Mouse (Mus musculus): Measurements from ENCODE around the gene Klk13. TPM values are rescaled to one million over a fixed set of nuclear protein-coding genes. Genes with fewer than 3 reads are reported as not detected.

Gene Klk13
- polyA plus RNA-seq (2012) = not detected in 2 replicates

- no peak for TF ChIP-seq GATA1 (IDR thresholded peaks at IDR 0.05; ENCODE audit: low read length)
These were observed at the start of gene Klk13 for GRCm38 (mm10) chr7:43712267-43712666. Gene Klk13 (plus strand): TSS chr7:43712567.

GRCm38 (mm10) chr7:43662804-43663203 lies 49.6 kb upstream of the Klk13 start:
- TF ChIP-seq GATA1 (IDR thresholded peaks at IDR 0.05; ENCODE audit: low read length) = no peak

- TF ChIP-seq GATA1 (IDR thresholded peaks at IDR 0.05; ENCODE audit: low read length) = no peak
These were observed 43.8 kb upstream of the Klk13 start for GRCm38 (mm10) chr7:43668582-43668981.

GRCm38 (mm10) chr7:43671064-43671808 lies 41.1 kb upstream of the Klk13 start:
- no peak for TF ChIP-seq GATA1 (IDR thresholded peaks at IDR 0.05; ENCODE audit: low read length)

GRCm38 (mm10) chr7:43671809-43672580 lies 40.4 kb upstream of the Klk13 start, which contains the start of gene Ctu1:
Gene Ctu1 (plus strand): TSS chr7:43672016.
- TF ChIP-seq GATA1 (IDR thresholded peaks at IDR 0.05; ENCODE audit: low read length) = no peak

- TF ChIP-seq GATA1 (IDR thresholded peaks at IDR 0.05; ENCODE audit: low read length) = no peak
These were observed 39.6 kb upstream of the Klk13 start for GRCm38 (mm10) chr7:43672581-43673260.

DNA sequence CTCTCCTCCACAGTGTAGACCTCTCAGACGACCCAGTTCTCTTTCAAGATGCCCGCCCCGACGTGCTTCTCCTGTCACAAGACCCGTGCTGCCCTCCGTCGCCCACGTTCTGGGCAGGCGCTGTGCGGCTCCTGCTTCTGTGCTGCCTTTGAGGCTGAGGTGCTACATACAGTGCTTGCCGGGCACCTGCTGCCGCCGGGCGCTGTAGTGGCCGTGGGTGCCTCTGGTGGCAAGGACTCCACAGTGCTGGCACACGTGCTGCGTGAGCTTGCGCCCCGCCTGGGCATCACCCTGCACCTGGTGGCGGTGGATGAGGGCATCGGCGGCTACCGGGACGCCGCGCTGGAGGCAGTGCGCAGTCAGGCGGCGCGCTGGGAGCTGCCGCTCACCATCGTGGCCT lies 37.3 kb upstream of the Klk13 start:
- no peak for TF ChIP-seq GATA1 (IDR thresholded peaks at IDR 0.05; ENCODE audit: low read length)

GRCm38 (mm10) chr7:43678517-43678916 lies 33.9 kb upstream of the Klk13 start:
- no peak for TF ChIP-seq GATA1 (IDR thresholded peaks at IDR 0.05; ENCODE audit: low read length)

DNA sequence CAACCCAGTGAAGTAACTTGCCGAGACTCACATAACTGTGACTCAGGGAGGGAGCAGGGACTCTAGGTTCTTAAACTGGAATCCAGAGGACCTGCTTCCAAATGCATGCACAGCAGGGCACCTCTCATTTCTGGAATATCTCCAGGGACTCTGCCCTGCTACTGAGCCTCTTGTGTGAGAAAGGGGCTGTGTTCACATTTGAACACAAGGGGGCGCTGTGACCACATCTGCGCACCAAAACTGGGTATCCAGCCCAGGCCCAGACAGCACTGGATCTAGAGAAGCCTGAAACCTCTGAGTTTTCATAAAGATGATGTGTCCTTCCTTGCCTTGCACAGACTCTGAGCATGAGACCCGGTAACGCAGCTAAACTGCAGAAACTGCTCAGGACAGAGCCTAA lies 31.4 kb upstream of the Klk13 start:
- TF ChIP-seq GATA1 (IDR thresholded peaks at IDR 0.05; ENCODE audit: low read length) = no peak

GRCm38 (mm10) chr7:43685088-43685487 lies 27.3 kb upstream of the Klk13 start:
- TF ChIP-seq GATA1 (IDR thresholded peaks at IDR 0.05; ENCODE audit: low read length) = no peak

DNA sequence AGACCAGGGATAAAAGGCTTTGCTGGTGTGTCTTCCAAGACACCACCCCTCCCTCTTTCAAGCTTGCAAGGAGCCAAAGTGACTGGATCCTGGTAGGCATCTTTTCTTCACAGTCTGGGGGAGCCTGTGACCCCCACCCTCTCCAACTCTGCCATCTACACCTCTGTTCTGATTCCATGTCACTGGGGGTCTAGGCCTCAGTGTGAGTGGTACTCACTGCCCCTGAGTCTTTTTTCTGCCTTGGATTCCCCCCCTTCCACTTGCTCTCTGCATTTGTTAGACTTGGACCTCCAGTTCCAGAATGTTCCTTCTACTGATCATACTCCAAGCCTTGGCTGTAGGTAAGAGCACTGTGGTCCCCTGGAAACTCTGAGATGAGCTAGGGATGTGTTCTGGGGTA lies 22.2 kb upstream of the Klk13 start, which contains the start of gene Klk14:
TSS of gene Klk14 (plus strand) at position 301 of the 400 bp plus-strand sequence.
- no peak for TF ChIP-seq GATA1 (IDR thresholded peaks at IDR 0.05; ENCODE audit: low read length)

DNA sequence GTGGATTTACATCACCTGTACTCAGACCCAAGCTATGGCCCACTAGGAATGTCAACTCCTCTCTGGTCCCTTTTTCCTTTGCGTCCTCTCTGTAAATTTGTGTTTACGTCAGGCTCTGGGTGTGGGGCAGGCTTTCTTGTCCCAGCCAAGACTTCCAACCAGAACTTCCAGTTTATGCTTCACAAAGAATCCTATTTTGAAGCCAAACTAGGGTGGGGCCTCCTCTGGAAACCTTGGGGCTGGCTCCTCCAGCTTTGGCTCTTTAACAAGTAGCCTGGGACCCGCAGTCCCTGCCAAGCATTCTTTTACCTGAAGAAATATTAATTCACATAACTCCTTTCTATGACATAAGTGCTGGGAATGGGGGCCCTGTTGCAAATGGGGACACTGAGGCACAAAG lies 2.3 kb upstream of the Klk13 start:
- TF ChIP-seq GATA1 (IDR thresholded peaks at IDR 0.05; ENCODE audit: low read length) = no peak

- TF ChIP-seq GATA1 (IDR thresholded peaks at IDR 0.05; ENCODE audit: low read length) = no peak
These were observed 550 bp downstream of the Klk13 start for GRCm38 (mm10) chr7:43712917-43713316.

GRCm38 (mm10) chr7:43713741-43714351 lies 1.5 kb downstream of the Klk13 start:
- TF ChIP-seq GATA1 (IDR thresholded peaks at IDR 0.05; ENCODE audit: low read length) = no peak

GRCm38 (mm10) chr7:43747788-43748187 lies 35.4 kb downstream of the Klk13 start:
- TF ChIP-seq GATA1 (IDR thresholded peaks at IDR 0.05; ENCODE audit: low read length) = no peak

GRCm38 (mm10) chr7:43752806-43753205 lies 40.4 kb downstream of the Klk13 start:
- TF ChIP-seq GATA1 (IDR thresholded peaks at IDR 0.05; ENCODE audit: low read length) = no peak

Measured in G1E-ER4 (cell line).